Mouse (Mus musculus): ENCODE data around the gene Snapc4.

DNA sequence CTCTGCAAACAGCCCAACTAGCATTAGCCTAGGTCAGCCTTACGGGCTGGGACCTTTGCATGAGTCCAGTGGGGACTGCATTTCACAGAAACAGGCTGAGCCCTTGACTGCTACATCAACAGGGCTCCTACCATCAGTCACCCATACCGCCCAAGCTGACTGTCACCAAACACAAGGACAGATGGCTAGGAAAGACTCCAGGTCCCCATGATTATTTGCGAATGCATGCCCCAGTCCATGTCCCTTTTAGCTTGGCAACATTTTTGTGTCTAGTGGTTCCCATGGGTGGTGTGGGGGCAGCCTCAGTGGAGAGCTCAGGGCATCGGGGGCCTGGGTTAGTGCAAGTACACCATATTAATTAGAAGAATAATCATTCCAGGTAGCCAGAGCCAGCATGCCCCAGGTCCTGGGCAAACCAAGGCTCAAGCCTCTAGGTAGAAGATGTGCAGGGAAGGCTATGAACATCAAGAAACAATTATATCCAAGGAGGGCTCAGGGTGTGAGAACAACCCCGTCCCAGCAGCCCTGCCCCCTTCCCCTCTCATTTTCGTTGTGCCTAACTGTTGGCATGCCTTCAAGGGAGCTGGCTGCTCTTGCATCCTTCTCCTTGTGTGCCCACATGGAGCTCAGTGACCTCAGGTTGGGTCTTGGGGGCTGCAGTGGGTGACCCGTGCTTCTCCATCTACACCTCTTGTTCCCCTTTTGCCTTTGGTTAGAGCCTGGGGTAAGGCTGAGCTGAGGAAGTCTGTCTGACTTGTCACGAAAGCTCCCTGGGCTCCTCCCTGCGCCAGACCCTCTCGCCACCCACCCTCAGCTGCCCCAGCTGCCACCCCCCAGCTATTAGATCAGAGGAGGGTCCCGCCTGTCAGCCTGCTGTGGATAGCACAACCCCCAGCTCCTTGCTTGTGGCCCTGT is 27.1 kb downstream of the Snapc4 start:
- no peak for TF ChIP-seq CTCF (IDR thresholded peaks at IDR 0.05; ENCODE audit: control insufficient read depth, insufficient read depth, insufficient read length)
- no peak for TF ChIP-seq MYOG (IDR thresholded peaks at IDR 0.05; ENCODE audit: control insufficient read depth, extremely low read depth, insufficient read length)

All from C2C12 (cell line).